Mouse (Mus musculus): ENCODE results near the gene Cfap45. TPM values are rescaled to one million over a fixed set of nuclear protein-coding genes. Genes with fewer than 3 reads are reported as not detected.

Cfap45 gene
- polyA plus RNA-seq, 1 experiment from 2014 or later, result 2.7 TPM

DNA sequence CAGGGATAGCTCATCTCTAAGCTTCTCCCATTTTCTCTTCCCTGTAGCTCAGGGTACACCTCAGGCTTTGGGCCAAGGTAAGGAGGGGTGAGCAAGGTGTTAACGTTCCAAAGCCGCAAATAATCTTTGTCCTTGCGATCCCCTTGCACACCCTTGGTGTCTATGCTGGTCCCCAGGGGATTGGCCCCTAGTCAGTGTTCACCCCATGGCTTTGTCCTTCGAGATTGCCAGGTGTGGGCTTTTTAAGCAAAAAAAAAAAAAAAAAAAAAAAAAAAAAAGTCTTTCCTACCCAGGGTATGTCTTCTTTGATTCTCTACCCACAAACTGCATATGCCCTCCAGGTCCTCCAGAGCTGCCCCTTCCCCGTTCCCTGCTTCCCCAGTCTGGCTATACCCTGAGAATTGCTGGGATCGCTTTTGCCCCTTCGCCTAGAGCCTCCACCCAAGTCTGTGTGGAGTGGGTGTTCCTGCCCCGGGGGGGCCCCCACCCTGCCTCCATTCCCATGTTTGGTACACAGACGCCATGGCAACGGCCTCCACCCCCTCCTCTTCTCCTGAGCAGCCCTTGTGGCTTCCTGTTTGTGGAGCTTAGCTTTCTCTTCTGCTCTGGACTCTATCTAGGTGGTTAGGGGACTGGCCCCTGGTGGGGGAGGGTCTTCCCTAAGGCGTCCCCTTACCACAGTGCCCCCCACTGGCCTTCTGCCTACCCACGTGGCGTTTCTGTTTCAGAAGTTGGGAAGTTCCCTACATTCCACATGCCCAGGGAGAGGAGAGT lies 19.0 kb upstream of the Cfap45 start:
- peak overlapping the region; percentile 74 for H3K4me3 ChIP-seq (ENCODE audit: low read depth, low read length)
- peak overlapping the region; percentile 77 for H3K4me2 ChIP-seq
- H3K36me3 ChIP-seq (ENCODE audit: control insufficient read depth, insufficient read depth, low read length), result peaks cover 11% of the 10 kb centered on the region
- H3K27me3 ChIP-seq (ENCODE audit: control insufficient read depth, insufficient read depth, low read length), result no peaks in the 10 kb centered on the region
- H3K9me3 ChIP-seq (replicated peaks; ENCODE audit: control insufficient read depth, low read length), result no peaks in the 10 kb centered on the region
- H3K9ac ChIP-seq (ENCODE audit: low read depth, low read length), result peak overlapping the region; percentile 85
- peaks cover 43% of the 10 kb centered on the region for H3K4me1 ChIP-seq (ENCODE audit: control insufficient read depth, insufficient read depth, low read length)
- peak; percentile 24; the same call in 1 of the 2 replicates for ATAC-seq (replicated peaks; ENCODE audit: insufficient number of reproducible peaks, low FRiP score, low TSS enrichment)
- WGBS (ENCODE audit: insufficient replicate concordance), result 25% methylated on average over 13 of the region's 13 CpGs
- peak overlapping the region; percentile 90 for H3K27ac ChIP-seq (ENCODE audit: low read depth, low read length)

DNA sequence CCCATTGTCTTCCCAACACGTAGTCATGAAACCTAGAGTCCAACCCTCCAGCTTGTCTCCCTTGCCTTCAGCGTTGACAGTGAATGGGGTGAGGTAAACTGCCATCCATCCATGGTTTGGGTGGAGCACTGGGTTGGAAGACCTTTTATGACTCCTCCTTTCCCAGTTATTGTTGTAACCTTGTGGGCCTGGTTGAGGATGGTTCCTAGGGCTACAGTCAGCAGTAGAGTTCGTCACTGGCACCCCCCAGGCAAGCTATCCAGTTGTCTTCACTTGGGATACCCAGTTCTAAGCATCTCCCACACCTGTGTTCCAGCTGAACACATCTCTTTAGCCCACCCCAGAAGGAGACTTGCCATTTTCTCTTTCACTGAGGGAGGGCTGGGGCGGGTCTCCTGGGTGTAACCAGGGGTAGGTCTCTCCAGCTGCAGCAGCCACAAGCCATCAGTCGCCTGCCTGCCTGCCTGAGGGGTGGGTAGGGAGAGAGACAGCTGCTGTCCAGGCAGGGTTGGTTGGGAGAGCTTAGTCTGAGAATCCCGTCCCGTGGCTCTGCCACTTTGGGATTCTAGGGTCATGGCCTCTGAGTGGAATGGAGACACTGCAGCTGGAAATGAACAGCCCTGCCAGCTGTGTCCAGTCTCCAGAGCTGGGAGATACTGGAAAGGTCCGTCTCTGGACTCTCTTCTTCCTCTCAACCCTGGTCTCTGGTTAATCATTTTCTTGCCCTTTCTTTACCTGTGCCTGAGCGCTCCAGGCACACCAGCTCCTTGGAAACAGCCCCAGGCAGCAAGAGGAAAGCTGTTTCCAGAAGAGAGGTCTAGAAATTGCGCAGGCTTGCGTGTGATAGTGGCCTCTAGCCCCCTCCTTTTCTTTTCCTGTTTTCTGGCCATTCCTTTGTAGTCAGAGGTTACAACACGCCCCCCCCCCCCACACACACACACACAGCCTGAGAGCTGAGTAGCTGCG lies 18.2 kb upstream of the Cfap45 start:
- peaks cover 48% of the 10 kb centered on the region for H3K4me1 ChIP-seq (ENCODE audit: control insufficient read depth, insufficient read depth, low read length)
- WGBS (ENCODE audit: insufficient replicate concordance), result 30% methylated on average over 12 of the region's 13 CpGs
- H3K4me2 ChIP-seq, result peak overlapping the region; percentile 77
- H3K4me3 ChIP-seq (ENCODE audit: low read depth, low read length), result peak overlapping the region; percentile 74
- H3K9me3 ChIP-seq (replicated peaks; ENCODE audit: control insufficient read depth, low read length), result no peaks in the 10 kb centered on the region
- peaks cover 12% of the 10 kb centered on the region for H3K36me3 ChIP-seq (ENCODE audit: control insufficient read depth, insufficient read depth, low read length)
- H3K27ac ChIP-seq (ENCODE audit: low read depth, low read length), result peak overlapping the region; percentile 90
- no peaks in the 10 kb centered on the region for H3K27me3 ChIP-seq (ENCODE audit: control insufficient read depth, insufficient read depth, low read length)
- ATAC-seq (replicated peaks; ENCODE audit: insufficient number of reproducible peaks, low FRiP score, low TSS enrichment), result no peak; the same call in 1 of the 2 replicates
- H3K9ac ChIP-seq (ENCODE audit: low read depth, low read length), result peak overlapping the region; percentile 85

GRCm38 (mm10) chr1:172503111-172503997 lies 17.2 kb upstream of the Cfap45 start:
- Histone ChIP-seq H3K4me3 (ENCODE audit: low read depth, low read length) (peak overlapping the region; percentile 74), H3K36me3 (ENCODE audit: control insufficient read depth, insufficient read depth, low read length) (peaks cover 12% of the 10 kb centered on the region), H3K4me1 (ENCODE audit: control insufficient read depth, insufficient read depth, low read length) (peaks cover 49% of the 10 kb centered on the region), H3K27ac (ENCODE audit: low read depth, low read length) (peak overlapping the region; percentile 90), H3K4me2 (peak overlapping the region; percentile 77), H3K27me3 (ENCODE audit: control insufficient read depth, insufficient read depth, low read length) (no peaks in the 10 kb centered on the region), H3K9ac (ENCODE audit: low read depth, low read length) (peak overlapping the region; percentile 46), H3K9me3 (replicated peaks; ENCODE audit: control insufficient read depth, low read length) (no peaks in the 10 kb centered on the region)
- WGBS (ENCODE audit: insufficient replicate concordance), result 39% methylated on average over 14 of the region's 14 CpGs
- no peak for ATAC-seq (replicated peaks; ENCODE audit: insufficient number of reproducible peaks, low FRiP score, low TSS enrichment)

DNA sequence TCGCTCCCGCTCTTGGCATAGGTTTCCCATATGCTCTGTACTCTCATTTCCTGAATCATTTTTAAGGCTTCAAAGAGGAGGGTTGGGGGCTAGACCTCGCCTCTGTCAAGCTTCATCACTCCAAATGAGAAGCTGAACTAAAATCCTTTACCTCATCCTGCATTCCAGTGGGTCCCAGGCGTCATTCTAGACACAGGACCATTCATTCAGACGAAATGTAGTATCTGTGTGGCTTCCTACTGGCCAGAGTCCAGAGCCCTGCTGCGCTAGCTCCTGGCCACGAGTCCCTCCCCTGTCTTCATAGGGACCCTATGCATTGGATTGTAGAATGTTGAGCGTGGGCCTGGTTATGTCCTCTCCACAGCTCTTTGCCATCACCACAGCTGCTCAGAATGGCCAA lies 15.8 kb upstream of the Cfap45 start:
- H3K4me2 ChIP-seq, result peak overlapping the region; percentile 2
- no peaks in the 10 kb centered on the region for H3K9me3 ChIP-seq (replicated peaks; ENCODE audit: control insufficient read depth, low read length)
- H3K27ac ChIP-seq (ENCODE audit: low read depth, low read length), result peak overlapping the region; percentile 57
- no peak overlapping the region; the same call in 1 of the 2 replicates for H3K9ac ChIP-seq (ENCODE audit: low read depth, low read length)
- H3K4me3 ChIP-seq (ENCODE audit: low read depth, low read length), result no peak overlapping the region
- peaks cover 49% of the 10 kb centered on the region for H3K4me1 ChIP-seq (ENCODE audit: control insufficient read depth, insufficient read depth, low read length)
- no peaks in the 10 kb centered on the region for H3K27me3 ChIP-seq (ENCODE audit: control insufficient read depth, insufficient read depth, low read length)
- 68% methylated on average over 8 of the region's 8 CpGs for WGBS (ENCODE audit: insufficient replicate concordance)
- ATAC-seq (replicated peaks; ENCODE audit: insufficient number of reproducible peaks, low FRiP score, low TSS enrichment), result no peak
- peaks cover 12% of the 10 kb centered on the region for H3K36me3 ChIP-seq (ENCODE audit: control insufficient read depth, insufficient read depth, low read length)

GRCm38 (mm10) chr1:172507001-172507400 lies 13.6 kb upstream of the Cfap45 start:
- no peak for ATAC-seq (replicated peaks; ENCODE audit: insufficient number of reproducible peaks, low FRiP score, low TSS enrichment)
- 49% methylated on average over 5 of the region's 5 CpGs for WGBS (ENCODE audit: insufficient replicate concordance)
- Histone ChIP-seq H3K9ac (ENCODE audit: low read depth, low read length) (no peak overlapping the region), H3K36me3 (ENCODE audit: control insufficient read depth, insufficient read depth, low read length) (peaks cover 12% of the 10 kb centered on the region), H3K4me2 (no peak overlapping the region), H3K4me3 (ENCODE audit: low read depth, low read length) (no peak overlapping the region), H3K9me3 (replicated peaks; ENCODE audit: control insufficient read depth, low read length) (no peaks in the 10 kb centered on the region), H3K4me1 (ENCODE audit: control insufficient read depth, insufficient read depth, low read length) (peaks cover 44% of the 10 kb centered on the region), H3K27me3 (ENCODE audit: control insufficient read depth, insufficient read depth, low read length) (no peaks in the 10 kb centered on the region), H3K27ac (ENCODE audit: low read depth, low read length) (no peak overlapping the region; the same call in 1 of the 2 replicates)

DNA sequence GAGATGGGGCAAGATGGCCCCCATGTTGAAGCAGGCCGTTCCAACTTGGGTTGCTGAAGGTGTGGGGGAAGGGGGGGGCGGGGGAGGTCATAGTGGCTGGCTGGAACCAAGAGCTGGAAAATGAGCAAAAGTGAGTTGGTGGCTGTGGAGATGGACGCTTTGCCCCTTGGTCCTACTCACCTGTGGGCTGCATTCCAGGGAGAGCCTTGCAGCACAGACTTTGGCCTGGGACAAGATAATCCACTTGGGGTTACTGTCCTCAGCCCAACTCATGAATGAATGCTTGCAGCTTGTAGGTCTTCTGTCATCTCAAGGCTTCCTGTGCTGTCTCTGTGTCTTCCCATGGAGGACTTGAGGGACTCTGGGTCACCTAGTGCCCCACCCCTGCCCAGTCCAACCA lies 12.9 kb upstream of the Cfap45 start:
- H3K4me3 ChIP-seq (ENCODE audit: low read depth, low read length), result no peak overlapping the region
- H3K27ac ChIP-seq (ENCODE audit: low read depth, low read length), result no peak overlapping the region
- H3K27me3 ChIP-seq (ENCODE audit: control insufficient read depth, insufficient read depth, low read length), result no peaks in the 10 kb centered on the region
- H3K4me1 ChIP-seq (ENCODE audit: control insufficient read depth, insufficient read depth, low read length), result peaks cover 39% of the 10 kb centered on the region
- 79% methylated on average over 3 of the region's 3 CpGs for WGBS (ENCODE audit: insufficient replicate concordance)
- no peaks in the 10 kb centered on the region for H3K9me3 ChIP-seq (replicated peaks; ENCODE audit: control insufficient read depth, low read length)
- no peak overlapping the region for H3K4me2 ChIP-seq
- H3K9ac ChIP-seq (ENCODE audit: low read depth, low read length), result no peak overlapping the region
- peaks cover 12% of the 10 kb centered on the region for H3K36me3 ChIP-seq (ENCODE audit: control insufficient read depth, insufficient read depth, low read length)
- ATAC-seq (replicated peaks; ENCODE audit: insufficient number of reproducible peaks, low FRiP score, low TSS enrichment), result no peak

GRCm38 (mm10) chr1:172508172-172508571 lies 12.4 kb upstream of the Cfap45 start:
- Histone ChIP-seq H3K4me1 (ENCODE audit: control insufficient read depth, insufficient read depth, low read length) (peaks cover 39% of the 10 kb centered on the region), H3K36me3 (ENCODE audit: control insufficient read depth, insufficient read depth, low read length) (peaks cover 12% of the 10 kb centered on the region), H3K4me3 (ENCODE audit: low read depth, low read length) (no peak overlapping the region), H3K9ac (ENCODE audit: low read depth, low read length) (no peak overlapping the region), H3K9me3 (replicated peaks; ENCODE audit: control insufficient read depth, low read length) (no peaks in the 10 kb centered on the region), H3K27me3 (ENCODE audit: control insufficient read depth, insufficient read depth, low read length) (no peaks in the 10 kb centered on the region), H3K4me2 (no peak overlapping the region), H3K27ac (ENCODE audit: low read depth, low read length) (peak overlapping the region; percentile 62)
- WGBS (ENCODE audit: insufficient replicate concordance), result 31% methylated on average over 2 of the region's 2 CpGs
- peak; percentile 33; the same call in 1 of the 2 replicates for ATAC-seq (replicated peaks; ENCODE audit: insufficient number of reproducible peaks, low FRiP score, low TSS enrichment)

- H3K4me2 ChIP-seq, result no peak overlapping the region
- H3K36me3 ChIP-seq (ENCODE audit: control insufficient read depth, insufficient read depth, low read length), result peaks cover 12% of the 10 kb centered on the region
- 68% methylated on average over 5 of the region's 5 CpGs for WGBS (ENCODE audit: insufficient replicate concordance)
- H3K4me3 ChIP-seq (ENCODE audit: low read depth, low read length), result no peak overlapping the region
- ATAC-seq (replicated peaks; ENCODE audit: insufficient number of reproducible peaks, low FRiP score, low TSS enrichment), result no peak
- H3K9me3 ChIP-seq (replicated peaks; ENCODE audit: control insufficient read depth, low read length), result no peaks in the 10 kb centered on the region
- no peak overlapping the region for H3K27ac ChIP-seq (ENCODE audit: low read depth, low read length)
- H3K27me3 ChIP-seq (ENCODE audit: control insufficient read depth, insufficient read depth, low read length), result no peaks in the 10 kb centered on the region
- H3K4me1 ChIP-seq (ENCODE audit: control insufficient read depth, insufficient read depth, low read length), result peaks cover 41% of the 10 kb centered on the region
- no peak overlapping the region for H3K9ac ChIP-seq (ENCODE audit: low read depth, low read length)
Measured at GRCm38 (mm10) chr1:172509235-172509634, 11.4 kb upstream of the Cfap45 start.

All from heart, embryonic 11.5 days (tissue).